Mouse (Mus musculus) kidney, adult 18-20 months (tissue): ENCODE results near the gene Krt82.
A peak's percentile ranks its signal among the peaks of the same experiment; 100 is the strongest.
"Not testable (repeated sequence)": the region's sequence is repeated elsewhere in the genome, so short reads cannot be mapped to it uniquely, and the experiment has no call there.

Source experiments
- DNase-seq: peaks from one replicate; pipeline ENCODE4 v3.0.0; 2021

Krt82 gene

DNA sequence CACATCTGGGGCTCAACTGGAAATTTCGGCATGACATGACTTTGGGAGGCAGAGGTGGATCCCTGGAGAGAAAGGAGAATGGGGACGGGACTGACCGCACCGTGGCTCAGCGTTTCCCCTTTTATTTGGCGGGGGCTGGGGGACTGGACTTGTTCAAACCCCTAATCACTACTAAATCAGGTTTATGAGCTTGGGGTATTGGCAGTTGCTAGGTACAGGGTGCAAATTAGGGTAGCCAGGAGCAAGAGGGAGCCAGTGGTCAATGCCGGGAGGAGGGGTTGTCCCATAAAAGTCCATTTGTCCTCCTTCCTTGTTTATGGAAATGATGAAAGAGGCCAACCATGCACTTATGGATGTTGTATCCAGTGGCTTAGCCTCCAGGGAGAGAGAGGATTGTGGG, at the start of gene Krt82:
Gene Krt82 (minus strand): TSS at position 101 of the 400 bp plus-strand sequence.
- DNase-seq, result no peak

DNA sequence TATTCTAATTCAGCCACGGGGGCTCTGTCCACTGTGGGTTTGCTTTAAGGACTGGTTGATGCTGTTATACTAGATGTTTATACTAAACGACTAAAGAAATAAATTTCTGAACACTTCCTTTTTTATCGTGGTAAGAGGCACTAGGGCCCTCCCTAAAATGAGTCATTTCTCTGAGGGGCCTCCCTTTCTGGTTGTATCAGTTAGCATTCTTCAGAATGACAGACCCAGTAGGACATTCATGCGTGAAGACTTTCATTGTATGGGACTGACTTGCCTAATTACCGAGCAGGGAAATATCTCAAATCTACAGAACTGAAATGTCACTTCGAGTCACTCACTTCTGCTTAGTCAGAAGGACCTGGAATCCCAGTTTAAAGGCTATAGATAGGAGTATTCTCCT, 48.7 kb upstream of the Krt82 start:
- DNase-seq, result no peak

GRCm38 (mm10) chr15:101588216-101588615, 37.7 kb upstream of the Krt82 start:
- peak; percentile 11 for DNase-seq

GRCm38 (mm10) chr15:101584456-101584855, 34.0 kb upstream of the Krt82 start:
- DNase-seq, result no peak

GRCm38 (mm10) chr15:101583211-101583965, 32.9 kb upstream of the Krt82 start:
- DNase-seq, result no peak

GRCm38 (mm10) chr15:101581701-101582100, 31.2 kb upstream of the Krt82 start:
- no peak for DNase-seq

DNA sequence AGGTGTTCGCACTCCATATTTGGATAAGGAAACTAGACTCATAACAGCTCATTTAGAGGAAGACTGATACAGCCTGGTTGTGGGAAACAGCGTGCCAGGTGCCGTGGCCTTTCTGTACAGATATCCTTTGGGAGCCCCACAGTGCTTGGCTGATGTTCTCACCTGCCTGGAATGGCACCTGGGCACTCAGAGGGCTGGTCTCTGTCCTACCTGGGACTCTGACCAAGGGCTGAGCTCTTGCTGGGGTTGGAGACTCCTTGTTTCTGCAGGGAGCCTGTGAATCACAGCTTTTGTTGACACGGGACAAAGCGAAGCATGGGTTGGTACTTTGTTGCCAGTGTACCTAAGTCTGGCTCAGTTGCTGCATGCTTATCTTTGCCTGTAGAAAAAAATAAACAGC, 25.0 kb upstream of the Krt82 start:
- no peak for DNase-seq

DNA sequence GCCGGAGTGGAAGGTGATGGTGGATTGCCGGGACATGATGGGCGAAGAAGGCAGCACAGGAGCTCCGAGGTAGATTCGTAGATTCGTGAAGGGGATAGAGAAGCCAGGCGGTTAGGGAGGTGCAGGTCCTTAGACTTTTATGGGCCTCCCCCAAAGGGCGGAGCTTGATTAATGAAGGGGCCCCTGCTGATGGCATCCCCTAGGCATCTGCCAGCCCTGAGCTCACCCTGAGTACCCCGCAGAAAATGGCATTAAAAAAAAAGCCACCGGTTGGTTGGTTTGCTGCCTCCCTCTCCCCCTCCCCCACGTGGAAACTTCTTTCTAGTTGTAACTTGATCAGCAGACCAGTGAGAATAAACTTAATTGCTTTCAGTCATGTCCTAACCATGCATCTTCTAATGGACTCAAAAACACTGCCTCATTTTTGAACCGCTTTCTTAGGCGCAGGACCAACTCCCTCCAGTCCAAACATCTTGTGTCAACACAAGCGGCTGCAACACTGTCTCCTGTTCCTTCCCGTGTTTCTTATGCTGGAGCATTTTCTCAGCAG, 23.4 kb upstream of the Krt82 start, which contains the start of gene Krt75:
Gene Krt75 (minus strand): TSS at position 109 of the 550 bp plus-strand sequence.
- no peak for DNase-seq

GRCm38 (mm10) chr15:101567780-101568179, 17.3 kb upstream of the Krt82 start:
- DNase-seq, result peak; percentile 24

GRCm38 (mm10) chr15:101562850-101563249, 12.4 kb upstream of the Krt82 start, which contains the start of gene Krt90:
Gene Krt90, minus strand, starts transcription at chr15:101562950.
- DNase-seq, result no peak

- no peak for DNase-seq
Observed at GRCm38 (mm10) chr15:101558034-101558646, 7.7 kb upstream of the Krt82 start.

GRCm38 (mm10) chr15:101553169-101553568, 2.7 kb upstream of the Krt82 start:
- DNase-seq, result peak; percentile 9

- no peak for DNase-seq
Observed at GRCm38 (mm10) chr15:101552188-101552587, 1.7 kb upstream of the Krt82 start.

GRCm38 (mm10) chr15:101544478-101544877, 6.0 kb downstream of the Krt82 start:
- no peak for DNase-seq

- DNase-seq, result no peak
Observed at GRCm38 (mm10) chr15:101542543-101542942, 7.9 kb downstream of the Krt82 start.

DNA sequence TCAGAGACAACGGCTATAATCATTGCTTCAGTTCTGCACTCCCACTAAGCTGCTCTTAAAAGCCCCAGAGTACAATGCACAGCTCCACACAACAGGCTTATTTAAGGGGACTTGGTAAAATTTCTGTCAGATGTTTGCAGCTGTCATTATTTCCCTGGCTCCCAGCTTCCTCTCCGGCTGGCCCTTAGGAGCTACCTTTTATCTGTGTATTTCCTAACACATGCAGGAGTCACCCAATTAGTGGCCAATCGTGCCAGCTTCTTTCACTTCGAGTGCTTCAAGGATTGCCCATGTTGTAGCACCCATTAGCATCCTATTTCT, 11.9 kb downstream of the Krt82 start:
- DNase-seq, result no peak

DNA sequence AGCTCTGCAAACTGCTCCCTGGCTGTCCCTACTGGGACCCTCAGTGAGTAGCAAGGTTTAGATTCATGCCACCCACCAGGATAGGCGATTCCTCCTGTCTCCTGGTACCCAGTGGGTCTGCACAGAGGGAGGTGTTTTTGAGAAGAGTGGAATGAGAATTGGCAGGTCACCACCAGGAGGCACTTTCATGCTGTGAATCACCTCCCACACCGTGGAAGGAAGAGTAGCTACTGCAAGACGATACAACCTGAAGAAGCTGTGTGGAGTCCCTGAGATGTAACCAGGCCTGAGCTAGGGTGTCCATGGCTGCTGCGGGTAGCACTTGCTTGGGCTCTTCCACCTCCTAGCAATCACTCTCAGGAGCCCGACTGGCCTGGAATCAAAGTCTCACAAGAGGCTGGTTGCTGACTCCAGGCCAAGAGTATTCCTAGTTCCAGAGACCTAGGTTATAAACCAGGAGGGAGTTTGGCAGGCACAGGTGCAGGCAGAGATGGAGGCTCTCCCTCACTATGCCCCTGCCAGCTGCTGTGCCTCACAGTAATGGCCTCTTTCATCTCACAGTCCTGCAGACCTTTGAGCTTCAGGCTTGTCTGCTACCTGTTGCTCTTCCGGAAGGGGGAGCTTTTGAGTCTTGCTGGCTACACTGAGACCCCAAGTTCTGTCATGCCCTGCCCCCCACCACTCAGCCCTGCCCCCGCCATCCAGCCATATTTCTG, 12.4 kb downstream of the Krt82 start:
- no peak for DNase-seq

DNA sequence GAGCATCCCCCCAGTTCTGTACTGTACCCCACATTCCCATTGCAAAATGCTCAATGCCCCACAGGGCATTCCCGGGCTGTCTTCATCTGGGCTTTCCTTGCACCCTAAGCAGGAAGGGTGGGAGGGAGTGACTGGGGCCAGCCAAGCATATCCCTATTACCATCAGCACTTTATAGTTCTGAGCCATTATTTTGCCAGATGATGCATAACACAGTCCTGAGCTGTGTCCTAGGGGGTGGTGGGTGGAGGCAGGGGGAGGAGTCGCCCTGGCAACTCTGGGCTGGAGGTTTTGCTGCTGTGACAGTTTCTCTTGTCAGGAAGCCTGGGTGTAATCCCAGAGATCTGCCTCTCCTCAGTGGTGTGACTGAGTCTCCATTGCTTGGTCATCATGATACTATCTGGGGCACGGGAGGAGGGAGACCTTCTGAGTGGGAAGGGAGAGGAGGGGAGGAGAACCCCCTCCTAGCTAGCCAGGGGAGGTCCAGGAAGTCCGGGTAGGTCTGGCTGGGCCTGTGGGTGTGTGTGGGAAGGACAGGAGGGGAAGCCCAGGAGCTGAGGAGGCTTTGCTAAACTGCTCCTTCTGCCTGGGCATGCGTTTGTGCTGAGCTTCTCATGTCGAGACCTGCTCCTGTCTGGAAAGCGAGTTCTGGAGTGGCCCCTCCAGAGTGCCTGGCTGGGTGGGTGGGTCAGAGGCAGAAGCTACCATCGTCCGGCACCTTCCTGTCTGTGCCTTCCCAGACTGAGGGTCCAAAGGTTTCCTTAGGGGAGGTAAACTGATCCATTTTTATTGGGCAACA, 14.2 kb downstream of the Krt82 start:
- DNase-seq, result no peak

DNA sequence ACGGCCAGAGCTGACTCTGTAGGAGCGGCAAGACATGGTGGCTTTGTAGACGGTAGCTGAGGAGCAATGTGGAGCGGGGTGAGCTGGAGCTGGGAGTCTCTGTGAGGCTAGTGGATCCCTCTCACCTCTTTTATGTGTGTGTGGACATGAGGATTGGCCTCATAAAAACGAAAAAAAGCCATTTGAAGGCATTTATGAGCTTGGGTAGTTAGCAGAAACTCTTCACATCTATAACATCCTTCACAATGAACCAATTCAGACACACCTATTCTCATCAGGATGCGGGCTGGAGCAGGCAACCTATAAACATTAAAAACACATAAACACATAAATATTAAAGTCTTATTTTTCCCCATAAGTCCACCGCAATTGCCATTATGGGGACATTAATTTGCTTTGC, 17.7 kb downstream of the Krt82 start, which contains the start of gene Krt84:
Gene Krt84 (minus strand): TSS at position 101 of the 400 bp plus-strand sequence.
- no peak for DNase-seq

- DNase-seq, result peak; percentile 24
Observed at GRCm38 (mm10) chr15:101522556-101523232, 27.8 kb downstream of the Krt82 start.

DNA sequence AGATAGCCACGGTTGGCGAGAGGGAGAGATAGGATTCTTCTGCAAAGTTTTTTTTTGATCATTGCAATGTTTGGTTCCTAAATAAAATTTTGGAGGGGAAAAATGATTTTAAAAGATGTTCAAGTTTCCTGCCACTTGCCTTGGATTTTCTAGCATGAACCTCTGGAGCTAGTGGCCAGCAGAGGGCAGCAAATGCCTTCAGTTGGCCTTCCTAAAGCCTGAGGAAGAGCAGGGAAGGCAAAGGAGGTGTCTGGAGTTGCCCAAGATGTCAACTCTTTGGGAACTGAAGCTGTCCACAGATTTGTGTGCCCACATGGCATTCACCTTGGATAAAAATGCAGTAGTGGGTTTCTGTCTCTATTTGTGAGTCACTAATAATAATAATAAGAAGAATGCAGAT, 30.7 kb downstream of the Krt82 start:
- DNase-seq, result peak; percentile 78

DNA sequence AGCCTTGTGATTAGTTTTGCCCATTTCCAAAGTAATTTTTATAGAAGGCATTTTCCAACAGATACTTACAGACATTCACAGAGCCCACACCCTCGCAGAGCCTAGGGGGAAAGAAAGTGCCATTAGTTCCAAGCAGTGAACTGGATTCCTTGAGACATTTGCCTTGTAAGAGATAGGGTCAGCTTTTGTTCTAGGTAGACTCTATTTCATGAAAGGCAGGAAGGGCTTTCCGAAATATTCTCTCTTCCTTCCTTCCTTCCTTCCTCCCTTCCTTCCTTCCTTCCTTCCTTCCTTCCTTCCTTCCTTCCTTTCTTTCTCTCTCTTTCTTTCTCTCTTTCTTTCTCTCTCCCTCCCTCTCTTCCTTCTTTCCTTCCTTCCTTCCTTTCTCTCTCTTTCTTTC, 33.3 kb downstream of the Krt82 start, which contains the start of gene Gm49425:
Gene Gm49425 (minus strand): TSS at position 101 of the 400 bp plus-strand sequence.
- DNase-seq, result not testable (repeated sequence)
